Mouse (Mus musculus): ENCODE measurements around the gene Flot1.

DNA sequence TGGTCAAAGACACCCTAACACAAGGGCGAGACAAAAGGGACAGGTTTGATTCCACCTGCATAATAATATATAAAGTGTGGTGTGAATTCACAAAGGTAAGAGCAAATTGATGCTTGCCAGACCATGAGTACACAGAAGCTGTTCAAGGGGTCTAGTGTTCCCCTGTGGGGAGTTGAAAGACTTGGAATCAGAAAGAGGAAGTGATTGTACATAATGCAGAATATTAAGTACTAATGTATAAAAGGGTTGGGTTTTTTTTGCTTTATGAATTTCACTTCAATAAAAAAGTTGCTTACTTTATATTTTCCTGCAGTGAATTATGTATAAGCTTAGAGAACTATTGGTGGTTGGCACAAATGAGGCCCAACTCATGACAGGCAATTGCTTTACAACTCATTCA, 36.3 kb downstream of the Flot1 start:
- TF ChIP-seq CTCF (IDR thresholded peaks at IDR 0.05; ENCODE audit: control insufficient read depth, insufficient read depth, low read length) (no peak), POLR2A (IDR thresholded peaks at IDR 0.05; ENCODE audit: borderline replicate concordance, control insufficient read depth, low read depth, low read length) (no peak)

All from bone marrow, adult 2 months (tissue).